Mouse (Mus musculus) adrenal gland, postnatal 36 days (tissue): ENCODE results near the gene Spag7. TPM values are rescaled to one million over a fixed set of nuclear protein-coding genes. Genes with fewer than 3 reads are reported as not detected.

Experiments
- DNase-seq, 2 experiments: peaks; one replicate each; pipeline ENCODE4 v3.0.0; 2021; ENCODE audit warnings: mixed read lengths in 1 of 2
- total RNA-seq, 2 experiments: library from RNA; stranded (reverse); gene quantifications; 2 replicates each; pipeline ENCODE4 v1.2.3; 2021

The Spag7 gene
- total RNA-seq, 2 experiments from 2014 or later, result 87.1 to 88.1 TPM

DNA sequence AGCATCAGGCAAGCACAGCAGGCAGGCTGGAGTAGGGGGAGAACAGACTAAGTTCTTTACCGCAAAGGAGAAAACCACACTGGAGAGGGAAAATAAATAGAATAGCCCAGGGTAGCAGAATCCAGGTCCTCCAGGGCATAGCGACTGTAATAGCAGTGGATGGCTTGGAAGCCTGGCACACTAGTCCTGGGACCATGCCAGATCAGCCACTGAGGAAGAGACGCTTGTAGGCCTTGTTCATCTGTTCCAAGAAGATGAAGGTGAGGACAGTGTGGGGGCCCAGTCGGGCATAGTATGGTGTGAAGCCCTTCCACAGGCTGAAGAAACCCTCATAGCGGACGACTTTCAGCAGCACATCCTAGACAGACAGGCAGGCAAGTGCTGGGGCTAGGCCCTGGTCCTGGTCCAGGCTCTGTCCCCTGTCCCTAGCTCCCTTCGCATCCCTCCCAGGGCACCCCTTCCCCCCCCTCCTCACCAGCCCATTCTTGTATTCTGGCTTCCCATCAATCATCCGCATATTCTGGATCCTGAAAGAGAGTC lies 24.6 kb downstream of the Spag7 start:
- DNase-seq, result no peak

- DNase-seq, result no peak
Observed at GRCm38 (mm10) chr11:70643051-70643450, 26.2 kb downstream of the Spag7 start.

DNA sequence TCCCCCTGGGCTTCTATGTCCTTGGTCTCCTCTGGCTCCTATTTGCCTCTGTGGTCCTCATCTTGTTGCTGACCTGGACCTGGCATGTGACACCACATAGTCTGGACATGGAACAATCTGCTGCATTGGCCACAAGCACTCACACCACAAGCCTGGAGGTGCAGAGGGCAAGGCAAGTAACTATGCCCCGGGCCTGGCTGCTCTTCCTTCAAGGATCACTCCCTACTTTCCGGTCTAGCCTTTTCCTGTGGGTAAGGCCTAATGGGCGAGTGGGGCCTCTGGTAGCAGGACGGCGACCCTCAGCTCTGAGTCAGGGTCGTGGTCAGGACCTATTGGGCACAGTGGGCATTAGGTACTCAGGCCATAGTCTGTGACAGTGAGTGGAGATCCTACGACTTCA lies 28.0 kb downstream of the Spag7 start:
- DNase-seq, result no peak

- peak in 1 of 2 experiments; percentile 52 for DNase-seq
Observed at GRCm38 (mm10) chr11:70639976-70640375, 29.2 kb downstream of the Spag7 start.

GRCm38 (mm10) chr11:70638714-70639278 lies 30.4 kb downstream of the Spag7 start, which contains the start of gene Gp1ba:
Gene Gp1ba (plus strand): TSS chr11:70639122.
- no peak for DNase-seq

- no peak for DNase-seq
Observed at GRCm38 (mm10) chr11:70638293-70638692, 30.9 kb downstream of the Spag7 start.

GRCm38 (mm10) chr11:70637764-70638163 lies 31.5 kb downstream of the Spag7 start:
- no peak for DNase-seq

DNA sequence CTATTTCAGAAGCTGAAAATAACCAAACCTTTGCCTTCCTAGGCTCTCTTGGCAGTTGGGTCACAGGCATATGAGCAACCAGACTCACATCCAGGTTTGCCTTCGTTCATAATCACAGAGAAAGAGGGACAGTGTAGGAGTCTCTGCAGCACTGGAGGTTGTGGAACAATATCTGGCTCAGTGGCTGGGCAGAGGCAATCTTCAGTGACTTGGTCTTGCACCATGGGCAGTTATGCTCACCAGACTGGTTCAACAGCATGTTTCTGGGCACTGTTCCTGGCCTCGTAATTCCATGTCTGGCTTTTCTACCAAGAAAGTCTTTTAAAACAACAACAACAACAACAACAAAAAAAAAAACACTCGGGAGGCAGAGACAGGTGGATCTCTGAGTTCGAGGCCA lies 33.6 kb downstream of the Spag7 start:
- no peak for DNase-seq

GRCm38 (mm10) chr11:70630129-70630528 lies 39.1 kb downstream of the Spag7 start:
- no peak for DNase-seq

DNA sequence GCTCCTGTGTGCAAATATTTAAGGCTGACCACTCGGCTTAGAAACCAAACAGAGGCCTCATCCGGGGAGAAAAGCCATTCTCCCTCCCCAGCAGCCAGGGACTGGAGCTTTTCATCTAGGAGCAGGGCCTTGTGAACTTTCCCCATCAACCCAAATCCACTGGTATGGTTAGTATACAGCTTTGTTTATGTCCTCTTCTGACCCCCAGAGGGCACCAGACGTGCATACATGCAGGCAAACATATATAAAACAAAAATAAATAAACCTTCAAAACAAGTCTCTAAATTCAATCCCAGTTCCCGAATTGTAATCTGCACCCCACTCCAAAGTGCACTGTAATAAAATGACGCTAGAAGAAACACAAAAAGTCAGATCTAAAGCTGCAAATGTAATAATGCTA lies 39.7 kb downstream of the Spag7 start:
- no peak for DNase-seq

GRCm38 (mm10) chr11:70628431-70628830 lies 40.8 kb downstream of the Spag7 start:
- DNase-seq, result no peak

- DNase-seq, result no peak
Observed at GRCm38 (mm10) chr11:70626877-70627276, 42.3 kb downstream of the Spag7 start.

GRCm38 (mm10) chr11:70625473-70625872 lies 43.7 kb downstream of the Spag7 start:
- peak; percentile 54 to 65 for DNase-seq

GRCm38 (mm10) chr11:70623053-70623742 lies 46.0 kb downstream of the Spag7 start:
- DNase-seq, result peak; percentile 36 to 62

- DNase-seq, result no peak
Observed at GRCm38 (mm10) chr11:70621972-70622814, 47.0 kb downstream of the Spag7 start.

- DNase-seq, result no peak
Observed at GRCm38 (mm10) chr11:70619101-70619500, 50.1 kb downstream of the Spag7 start, which contains the start of gene Chrne. Gene Chrne (minus strand): TSS chr11:70619216.

- no peak for DNase-seq
Observed at GRCm38 (mm10) chr11:70615516-70616093, 53.6 kb downstream of the Spag7 start, which contains the start of gene 4930544D05Rik. Gene 4930544D05Rik (plus strand): TSS chr11:70615848.

DNA sequence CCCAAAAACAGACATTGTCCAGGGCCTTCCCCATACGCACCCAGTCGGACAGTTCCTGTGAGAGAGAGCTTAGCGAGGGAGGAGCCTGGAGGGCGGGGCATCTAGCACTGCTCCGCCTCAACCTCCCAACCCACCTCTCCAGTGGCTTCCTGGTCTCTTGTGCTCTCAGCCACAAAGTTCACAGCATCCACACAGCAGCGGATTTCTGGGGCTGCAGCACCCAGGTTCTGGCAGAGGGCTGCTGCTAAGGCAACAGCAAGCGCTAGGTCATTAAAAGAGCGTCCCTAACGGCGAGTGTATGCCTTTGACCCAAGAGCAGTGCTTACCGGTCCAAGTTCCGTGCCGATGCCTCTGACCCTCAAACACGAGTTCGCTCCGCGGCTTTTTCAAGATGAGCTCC lies 54.1 kb downstream of the Spag7 start:
- DNase-seq, result peak; percentile 78 to 85
